Mouse (Mus musculus) bone marrow, adult 2 months (tissue): ENCODE data around the gene Ttll9. TPM values are rescaled to one million over a fixed set of nuclear protein-coding genes. Genes with fewer than 3 reads are reported as not detected.
A peak's percentile ranks its signal among the peaks of the same experiment; 100 is the strongest.

Experiments used
- H3K27ac ChIP-seq: fragments of 200-500 bp; 2 replicates; pipeline ENCODE4 v1.5.1; 2012; ENCODE audit warnings: low read depth, mild to moderate bottlenecking, control low read depth, inconsistent platforms, low read length; ENCODE audit not compliant: control insufficient read depth, poor library complexity, insufficient read depth
- H3K4me1 ChIP-seq: fragments of 200-500 bp; 2 replicates; pipeline ENCODE4 v1.6.1; 2011; ENCODE audit warnings: low read length; ENCODE audit not compliant: control insufficient read depth, insufficient read depth
- H3K4me3 ChIP-seq: fragments of 200-500 bp; replicated peaks from 2 replicates; pipeline ENCODE3; 2011; ENCODE audit warnings: mild to moderate bottlenecking, low read depth, low read length, control low read depth; ENCODE audit not compliant: control insufficient read depth
- CTCF ChIP-seq: fragments of 200-500 bp; IDR thresholded peaks from 2 replicates; pipeline ENCODE4 v1.5.1; 2011; ENCODE audit warnings: low read length, control low read depth; ENCODE audit not compliant: control insufficient read depth, insufficient read depth
- POLR2A ChIP-seq: fragments of 200-500 bp; IDR thresholded peaks from 2 replicates; pipeline ENCODE4 v1.6.1; 2011; ENCODE audit warnings: low read depth, mild to moderate bottlenecking, control low read depth, low read length, borderline replicate concordance; ENCODE audit not compliant: control insufficient read depth
- WGBS: fragments of 180-500 bp; shearing (Covaris S2); methylation state at CpG from one replicate; pipeline ENCODE4 v1.1.7; 2018; 5-methylcytosine and 5-hydroxymethylcytosine counted together
- polyA plus RNA-seq: library from polyadenylated mRNA; stranded (reverse); fragments of >200 nt; gene quantifications from 2 replicates; pipeline ENCODE4 v1.2.4, GENCODE M21; 2011; ENCODE audit warnings: low replicate concordance; ENCODE audit not compliant: missing spikeins, insufficient read depth, insufficient read length

The Ttll9 gene
- polyA plus RNA-seq, 1 experiment: not detected

DNA sequence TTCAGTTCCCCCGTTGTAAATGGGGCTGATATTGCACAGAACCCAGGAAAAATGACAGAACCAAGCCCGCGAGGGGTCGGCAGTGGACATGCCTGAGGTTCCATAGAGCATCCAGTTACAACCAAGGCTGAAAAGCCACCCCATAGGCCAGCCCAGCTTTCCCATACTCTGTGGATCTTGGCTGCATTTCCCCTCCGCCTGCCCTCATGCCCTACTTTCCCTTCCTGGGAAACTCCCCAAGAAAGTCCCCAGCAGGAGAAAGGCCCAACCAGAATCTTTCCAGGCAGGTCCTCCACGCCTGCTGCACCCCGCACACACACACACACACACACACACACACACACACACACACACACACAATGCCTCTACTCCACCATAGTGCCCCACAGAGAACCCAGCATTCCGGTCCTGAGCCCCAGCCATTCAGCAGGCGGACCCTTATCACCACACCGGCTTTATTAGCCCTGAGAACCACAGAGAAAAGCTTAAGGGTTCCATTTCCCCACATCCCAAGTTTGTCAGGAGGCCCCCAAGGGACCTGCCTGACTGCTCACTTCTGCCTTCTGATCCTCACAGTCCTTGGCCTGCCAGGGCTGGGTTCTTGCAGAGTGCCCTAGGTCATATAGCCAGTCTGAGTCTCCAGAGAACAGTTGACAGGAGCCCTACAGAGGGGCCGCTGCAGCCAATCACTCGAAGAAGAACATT is 30.7 kb upstream of the Ttll9 start:
- Histone ChIP-seq H3K4me1 (peaks cover 1% of the 10 kb centered on the region; the same call in 1 of the 2 replicates), H3K4me3 (no peak overlapping the region), H3K27ac (no peak overlapping the region)
- WGBS: 82% methylated on average over 12 of the region's 12 CpGs
- no peak for TF ChIP-seq POLR2A
- no peak for TF ChIP-seq CTCF

DNA sequence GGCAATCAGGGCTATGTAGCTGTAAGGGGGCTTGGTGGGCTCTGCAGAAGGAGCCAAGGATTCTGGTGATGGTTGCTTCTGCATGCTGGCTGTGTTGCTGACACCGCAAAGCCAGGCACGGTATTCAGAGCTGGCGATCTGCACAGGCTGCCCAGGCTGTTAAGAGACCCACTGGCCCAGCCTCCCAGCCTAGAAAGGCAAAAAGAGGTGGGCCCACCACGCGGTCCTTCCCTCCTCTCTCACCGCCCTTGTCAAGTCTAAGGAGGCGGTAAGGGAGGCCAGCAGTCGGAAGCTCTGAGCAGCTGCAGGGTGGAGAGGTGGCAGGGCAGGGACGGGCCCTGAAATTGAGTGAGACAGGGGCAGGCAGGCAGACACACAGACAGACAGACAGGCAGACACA is 29.2 kb upstream of the Ttll9 start, which contains the start of gene Foxs1:
Gene Foxs1 (minus strand): TSS at position 161 of the 400 bp plus-strand sequence.
- no peaks in the 10 kb centered on the region for H3K4me1 ChIP-seq
- no peak within 1 kb of the TSS for H3K4me3 ChIP-seq
- TF ChIP-seq CTCF (no peak), POLR2A (no peak)
- WGBS: 23% methylated on average over 9 of the region's 9 CpGs
- no peak within 1 kb of the TSS for H3K27ac ChIP-seq

GRCm38 (mm10) chr2:152933614-152934013 is 28.7 kb upstream of the Ttll9 start:
- WGBS: 31% methylated on average over 5 of the region's 5 CpGs

GRCm38 (mm10) chr2:152939846-152940245 is 22.4 kb upstream of the Ttll9 start:
- TF ChIP-seq CTCF (peak; percentile 95), POLR2A (no peak)
- WGBS: 3% methylated on average over 4 of the region's 4 CpGs
- H3K27ac ChIP-seq: no peak overlapping the region
- no peaks in the 10 kb centered on the region for H3K4me1 ChIP-seq
- H3K4me3 ChIP-seq: no peak overlapping the region

More at GRCm38 (mm10) chr2:152933614-152934013, 28.7 kb upstream of the Ttll9 start:
- Histone ChIP-seq H3K27ac (no peak overlapping the region), H3K4me3 (no peak overlapping the region), H3K4me1 (no peaks in the 10 kb centered on the region)
- TF ChIP-seq POLR2A (no peak), CTCF (peak; percentile 82)

DNA sequence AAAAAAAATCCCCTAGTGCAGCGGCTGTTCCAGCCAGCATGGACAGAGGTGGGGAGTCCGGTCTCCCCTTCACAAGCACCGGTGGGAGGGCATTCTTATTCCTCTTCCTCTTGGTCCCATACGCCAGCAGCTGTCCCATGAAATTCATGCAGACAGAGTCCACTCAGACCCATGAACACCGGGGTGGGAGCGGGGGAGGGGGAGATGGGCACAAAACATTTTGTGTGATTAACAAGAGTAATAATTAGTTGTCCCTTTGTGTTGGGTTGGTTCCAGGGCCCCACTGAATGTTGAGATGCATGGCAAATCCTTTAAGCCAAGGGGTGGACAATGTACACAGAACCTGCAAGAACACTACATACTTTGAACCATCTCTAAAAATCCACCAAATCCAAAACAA is 21.2 kb upstream of the Ttll9 start:
- TF ChIP-seq POLR2A (no peak), CTCF (no peak)
- H3K4me1 ChIP-seq: no peaks in the 10 kb centered on the region
- H3K27ac ChIP-seq: no peak overlapping the region
- H3K4me3 ChIP-seq: no peak overlapping the region
- WGBS: 75% methylated on average over 6 of the region's 6 CpGs

GRCm38 (mm10) chr2:152941776-152942175 is 20.5 kb upstream of the Ttll9 start:
- Histone ChIP-seq H3K27ac (no peak overlapping the region), H3K4me1 (no peaks in the 10 kb centered on the region), H3K4me3 (no peak overlapping the region)
- WGBS: 27% methylated on average over 7 of the region's 7 CpGs
- TF ChIP-seq POLR2A: no peak
- TF ChIP-seq CTCF: no peak

DNA sequence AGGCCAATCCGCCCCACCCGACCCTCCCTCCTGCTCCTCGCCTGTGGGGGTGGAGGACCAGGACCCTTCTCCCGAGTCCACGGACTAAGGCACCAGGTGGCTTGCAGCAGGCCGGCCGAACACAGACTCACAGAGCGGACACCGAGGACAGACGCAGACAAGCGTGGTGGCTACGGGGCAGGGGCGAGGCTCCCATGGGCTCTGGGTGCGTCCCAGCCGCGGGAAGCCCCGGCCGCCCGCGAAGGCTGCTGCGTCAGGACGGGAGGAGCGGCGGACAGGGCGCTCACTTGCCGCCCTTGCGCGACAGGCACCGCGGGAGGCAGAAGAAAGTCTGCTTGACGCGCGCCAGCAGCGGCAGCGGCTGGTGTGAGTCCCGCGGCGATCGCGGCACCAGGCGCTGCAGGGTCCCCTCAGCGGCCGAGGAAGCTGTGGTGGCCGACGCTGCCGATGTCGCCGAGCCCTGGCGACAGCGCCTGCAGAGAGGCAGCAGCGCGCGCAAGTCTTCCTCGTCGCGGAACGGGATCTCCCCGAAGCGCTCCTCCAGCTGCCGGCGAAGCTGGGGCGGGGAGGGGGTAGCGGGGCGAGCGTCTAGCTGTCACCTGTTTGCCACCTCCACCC is 19.3 kb upstream of the Ttll9 start:
- under 1% methylated on average over 64 of the region's 65 CpGs for WGBS
- Histone ChIP-seq H3K27ac (no peak overlapping the region), H3K4me1 (no peaks in the 10 kb centered on the region), H3K4me3 (no peak overlapping the region)
- TF ChIP-seq CTCF: no peak
- TF ChIP-seq POLR2A: no peak

- Histone ChIP-seq H3K27ac (no peak overlapping the region), H3K4me3 (no peak overlapping the region), H3K4me1 (no peaks in the 10 kb centered on the region)
- 9% methylated on average over 8 of the region's 8 CpGs for whole genome bisulfite sequencing
- no peak for TF ChIP-seq POLR2A
- no peak for TF ChIP-seq CTCF
Observed at GRCm38 (mm10) chr2:152943568-152943967, 18.7 kb upstream of the Ttll9 start.

DNA sequence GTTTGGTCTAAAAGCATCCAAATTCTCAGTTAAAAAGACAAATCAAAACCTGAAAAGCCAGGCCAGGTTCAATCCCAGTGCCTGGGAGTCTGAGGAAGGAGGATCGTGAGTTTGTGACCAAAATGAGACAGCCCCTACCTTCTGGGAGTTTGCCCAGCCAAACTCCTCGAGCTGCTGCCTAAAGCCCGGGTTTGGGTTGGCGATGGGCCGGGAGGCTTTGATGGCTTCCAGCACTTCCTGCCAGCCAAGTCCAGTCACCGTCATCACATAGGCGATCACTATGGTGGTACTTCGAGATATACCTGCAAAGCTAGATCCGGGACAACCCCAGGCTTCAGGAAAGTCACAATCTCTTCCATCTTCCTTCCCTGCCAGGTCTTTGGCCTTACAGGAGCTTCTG is 18.3 kb upstream of the Ttll9 start:
- no peak overlapping the region for H3K4me3 ChIP-seq
- 48% methylated on average over 9 of the region's 9 CpGs for WGBS
- H3K4me1 ChIP-seq: no peaks in the 10 kb centered on the region
- no peak overlapping the region for H3K27ac ChIP-seq
- TF ChIP-seq CTCF (no peak), POLR2A (no peak)
